In the genomic region with DNA sequence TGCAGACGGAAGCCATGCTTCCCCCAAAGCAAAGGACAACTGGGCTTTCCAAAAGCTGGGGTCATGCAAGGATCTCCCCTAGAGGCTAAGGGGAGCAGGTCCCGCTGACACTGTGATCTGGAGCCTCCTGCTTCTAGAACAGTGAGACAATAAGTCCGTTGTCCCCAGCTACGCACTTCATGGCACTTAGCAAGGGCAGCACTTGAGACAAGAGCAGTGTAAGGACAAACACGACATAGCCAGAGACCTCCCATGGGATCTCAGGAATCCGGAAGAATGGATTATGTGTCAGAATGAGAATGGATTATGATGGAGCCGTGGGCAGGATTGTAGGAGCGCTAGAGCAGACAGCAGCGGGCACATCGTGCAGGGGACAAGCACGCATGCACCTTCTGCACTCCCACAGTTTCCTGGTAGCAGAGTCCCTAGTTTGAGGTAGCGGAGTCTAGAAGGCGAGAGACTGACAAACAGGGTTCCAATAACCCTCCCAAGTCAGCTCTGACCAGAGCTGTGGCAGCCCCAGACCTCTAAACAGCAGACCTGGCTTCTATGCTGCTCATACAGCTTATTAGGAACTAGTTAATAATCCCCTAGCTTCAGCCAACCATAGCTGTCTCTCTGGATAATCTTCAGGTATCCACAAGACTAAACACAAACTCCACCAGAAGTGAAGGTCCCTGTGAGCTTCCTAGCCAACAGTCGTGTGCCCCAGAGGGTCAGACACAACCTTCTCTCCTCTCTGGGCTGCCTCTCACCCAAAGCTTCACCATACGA, we compare ENCODE assay signal across 21 mouse cellular contexts. TPM values are rescaled to one million over a fixed set of nuclear protein-coding genes. Genes with fewer than 3 reads are reported as not detected.
DNase-seq lines count a peak whose midpoint lies in the region; ATAC-seq lines count a peak whose summit lies in the region.
"Had no signal": no experiment of that assay in that cellular context is flagged by ENCODE, and none has a peak within 500 bp of the region (broad histone marks: within the 10 kb centered on the region; RNA-seq: fewer than 3 reads in every experiment).

No protein-coding gene starts in this region.

- no peak overlapping the region for H3K4me2 ChIP-seq in kidney, embryonic 15.5 days
- 0 out of 2 replicates have a peak overlapping the region, but pooled peaks have one; percentile 16 for H3K4me2 ChIP-seq in lung, embryonic 15.5 days
- H3K4me2 ChIP-seq: embryonic facial prominence, embryonic 13.5 days; hindbrain, embryonic 14.5 days; liver, embryonic 12.5 days; midbrain, embryonic 13.5 days had no signal

- H3K27me3 ChIP-seq in kidney, embryonic 15.5 days, result no peaks in the 10 kb centered on the region
- H3K27me3 ChIP-seq in lung, embryonic 15.5 days, result no peaks in the 10 kb centered on the region
- no peaks in the 10 kb centered on the region for H3K27me3 ChIP-seq in midbrain, embryonic 10.5 days (ENCODE audit: low read depth, poor library complexity, severe bottlenecking)
- H3K27me3 ChIP-seq: embryonic facial prominence, embryonic 13.5 days; liver, embryonic 12.5 days; midbrain, embryonic 13.5 days had no signal

- H3K27ac ChIP-seq in kidney, embryonic 15.5 days, result peak overlapping the region; percentile 45; the same call in 1 of the 2 replicates
- H3K27ac ChIP-seq in lung, embryonic 15.5 days, result peak overlapping the region; percentile 37; the same call in 1 of the 2 replicates
- no peak overlapping the region for H3K27ac ChIP-seq in midbrain, embryonic 10.5 days (replicated peaks)
- H3K27ac ChIP-seq: embryonic facial prominence, embryonic 13.5 days; heart, embryonic 10.5 days; hindbrain, embryonic 14.5 days; liver, embryonic 12.5 days; midbrain, embryonic 13.5 days had no signal

- no peak overlapping the region for H3K4me3 ChIP-seq in kidney, embryonic 15.5 days (replicated peaks)
- H3K4me3 ChIP-seq in lung, embryonic 15.5 days, result no peak overlapping the region
- no peak overlapping the region for H3K4me3 ChIP-seq in midbrain, embryonic 10.5 days
- H3K4me3 ChIP-seq: embryonic facial prominence, embryonic 13.5 days; heart, embryonic 10.5 days; liver, embryonic 12.5 days; midbrain, embryonic 13.5 days had no signal

- ATAC-seq in kidney, embryonic 15.5 days (replicated peaks; ENCODE audit: low FRiP score), result peak; percentile 80
- peak; percentile 79 for ATAC-seq in lung, embryonic 15.5 days (ENCODE audit: borderline replicate concordance, extremely low read depth, low FRiP score, low TSS enrichment)
- ATAC-seq: intestine, embryonic 16.5 days; liver, embryonic 12.5 days; midbrain, embryonic 13.5 days had no signal

- 81% methylated on average over 15 of the region's 15 CpGs for WGBS in kidney, embryonic 15.5 days
- WGBS in lung, embryonic 15.5 days, result 54% methylated on average over 15 of the region's 15 CpGs
- 86% methylated on average over 15 of the region's 15 CpGs for WGBS in midbrain, embryonic 10.5 days

- H3K9me3 ChIP-seq in kidney, embryonic 15.5 days (replicated peaks), result no peaks in the 10 kb centered on the region
- no peaks in the 10 kb centered on the region for H3K9me3 ChIP-seq in lung, embryonic 15.5 days
- H3K9me3 ChIP-seq in midbrain, embryonic 10.5 days (replicated peaks), result no peaks in the 10 kb centered on the region
- H3K9me3 ChIP-seq: embryonic facial prominence, embryonic 13.5 days; heart, embryonic 10.5 days; liver, embryonic 12.5 days; midbrain, embryonic 13.5 days had no signal

- H3K9ac ChIP-seq in kidney, embryonic 15.5 days, result no peak overlapping the region
- no peak overlapping the region for H3K9ac ChIP-seq in lung, embryonic 15.5 days
- H3K9ac ChIP-seq: embryonic facial prominence, embryonic 13.5 days; hindbrain, embryonic 14.5 days; liver, embryonic 12.5 days; midbrain, embryonic 13.5 days had no signal

- H3K36me3 ChIP-seq in kidney, embryonic 15.5 days, result peaks cover 34% of the 10 kb centered on the region
- H3K36me3 ChIP-seq in lung, embryonic 15.5 days, result no peaks in the 10 kb centered on the region
- H3K36me3 ChIP-seq in midbrain, embryonic 10.5 days, result peaks cover 18% of the 10 kb centered on the region
- H3K36me3 ChIP-seq: heart, embryonic 10.5 days had no signal

- DNase-seq in kidney, adult 11 months, result peak; percentile 20
- DNase-seq in kidney, postnatal 10 days, result no peak
- DNase-seq in midbrain, embryonic 10.5 days (ENCODE audit: low spot score), result no peak
- DNase-seq in T-cell, adult 2 months (ENCODE audit: low spot score), result no peak
- DNase-seq in yolk sac, embryonic 10.5 days (ENCODE audit: low spot score), result no peak
- DNase-seq: adrenal gland, postnatal 25 days; cerebellum, adult 9-10 months; gastrocnemius, postnatal 14 days; heart, postnatal 14 days; thymus, adult 2 months had no signal

- 0 out of 2 replicates have a peak, but pooled peaks cover 2% of the 10 kb centered on the region for H3K4me1 ChIP-seq in kidney, embryonic 15.5 days
- no peaks in the 10 kb centered on the region for H3K4me1 ChIP-seq in lung, embryonic 15.5 days
- H3K4me1 ChIP-seq in midbrain, embryonic 10.5 days, result no peaks in the 10 kb centered on the region
- H3K4me1 ChIP-seq: embryonic facial prominence, embryonic 13.5 days; liver, embryonic 12.5 days; midbrain, embryonic 13.5 days had no signal

RNA-seq across cellular contexts. Expression of a gene that starts 50.7 kb away (rescaled TPM):
- polyA plus RNA-seq in kidney, embryonic 15.5 days (2015; fragmentation: Nextera tagmentation; extraction: Ambion mirVana), result not detected in 2 replicates
- not detected in 2 replicates for polyA plus RNA-seq in lung, embryonic 15.5 days (2015; fragmentation: Nextera tagmentation; extraction: Ambion mirVana)
- polyA plus RNA-seq in midbrain, embryonic 10.5 days (2016; fragmentation: Nextera tagmentation; extraction: Ambion mirVana), result not detected in 2 replicates
- polyA plus RNA-seq: frontal cortex, adult 2 months; heart, embryonic 10.5 days; hindbrain, embryonic 14.5 days; intestine, embryonic 16.5 days; limb, embryonic 11.5 days; liver, embryonic 12.5 days; midbrain, embryonic 13.5 days; neural tube, embryonic 14.5 days; thymus, adult 2 months had no signal
